Mouse (Mus musculus): ENCODE data around the gene Apobr. TPM values are rescaled to one million over a fixed set of nuclear protein-coding genes. Genes with fewer than 3 reads are reported as not detected.

The Apobr gene
- polyA plus RNA-seq (2015; fragmentation: Nextera tagmentation; extraction: Ambion mirVana) = 0.22 and 1.3 TPM in 2 replicates

DNA sequence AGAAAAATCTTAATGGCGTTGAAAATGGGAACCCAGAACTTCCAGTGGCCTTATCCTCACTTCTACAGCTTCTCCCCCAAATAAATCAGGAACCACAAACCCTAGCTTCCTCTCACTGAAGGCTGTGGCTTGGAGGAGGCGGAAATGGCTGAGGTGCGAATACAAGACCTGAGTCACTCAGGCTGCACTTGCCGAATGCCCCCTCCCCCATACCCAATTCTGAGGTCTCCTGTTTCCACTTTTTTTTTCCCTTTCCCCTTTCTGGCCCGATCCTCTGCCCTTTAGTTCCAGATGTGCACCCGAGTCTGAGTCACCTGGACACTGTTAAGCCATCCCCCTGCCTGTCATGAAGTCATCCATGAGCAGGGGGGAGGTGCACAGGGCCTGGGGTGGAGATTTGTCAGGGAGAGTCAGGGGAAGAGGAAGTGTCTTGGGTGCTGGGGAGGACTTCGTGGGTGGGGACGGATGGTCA, at the start of gene Apobr:
Gene Apobr (plus strand): TSS at position 437 of the 472 bp plus-strand sequence.
- Histone ChIP-seq H3K27me3 (replicated peaks) (peaks cover 15% of the 10 kb centered on the region; the same call in 1 of the 2 replicates), H3K36me3 (no peaks in the 10 kb centered on the region), H3K27ac (replicated peaks) (0 out of 2 replicates have a peak within 1 kb of the TSS, but pooled peaks have one; percentile 20), H3K4me2 (peak within 1 kb of the TSS; percentile 87), H3K9me3 (replicated peaks) (no peaks in the 10 kb centered on the region), H3K4me3 (replicated peaks) (peak within 1 kb of the TSS; percentile 61), H3K4me1 (peaks cover 38% of the 10 kb centered on the region), H3K9ac (replicated peaks) (no peak within 1 kb of the TSS)
- WGBS = 82% methylated on average over 8 of the region's 8 CpGs
- ATAC-seq (ENCODE audit: low FRiP score) = no peak

DNA sequence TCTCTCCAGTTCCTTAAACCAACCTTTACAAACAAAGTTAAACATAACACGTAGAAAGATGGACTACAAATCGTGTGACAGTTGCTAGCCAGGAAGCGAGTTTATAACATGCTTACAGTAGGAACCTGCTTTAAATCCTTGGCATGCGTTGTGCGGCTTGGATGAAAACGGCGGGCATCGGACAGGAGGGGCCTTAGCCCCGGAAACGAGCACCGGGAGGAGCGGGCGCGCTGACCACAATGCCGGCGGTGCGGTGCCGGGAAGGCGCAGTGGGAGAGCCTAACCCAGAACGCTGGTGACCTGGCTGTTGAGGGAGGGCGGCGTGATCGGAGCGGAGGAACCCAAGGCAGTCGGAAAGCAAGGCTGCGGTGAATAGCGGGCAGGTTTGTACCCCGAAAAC, 49.0 kb upstream of the Apobr start:
- H3K4me1 ChIP-seq = peaks cover 14% of the 10 kb centered on the region
- H3K4me3 ChIP-seq (replicated peaks) = peak overlapping the region; percentile 47
- H3K27ac ChIP-seq (replicated peaks) = no peak overlapping the region
- H3K9me3 ChIP-seq (replicated peaks) = no peaks in the 10 kb centered on the region
- ATAC-seq (ENCODE audit: low FRiP score) = no peak
- H3K27me3 ChIP-seq (replicated peaks) = peaks cover 9% of the 10 kb centered on the region
- peak overlapping the region; percentile 60 for H3K9ac ChIP-seq (replicated peaks)
- WGBS = 2% methylated on average over 28 of the region's 28 CpGs
- peak overlapping the region; percentile 93 for H3K4me2 ChIP-seq
- H3K36me3 ChIP-seq = no peaks in the 10 kb centered on the region

DNA sequence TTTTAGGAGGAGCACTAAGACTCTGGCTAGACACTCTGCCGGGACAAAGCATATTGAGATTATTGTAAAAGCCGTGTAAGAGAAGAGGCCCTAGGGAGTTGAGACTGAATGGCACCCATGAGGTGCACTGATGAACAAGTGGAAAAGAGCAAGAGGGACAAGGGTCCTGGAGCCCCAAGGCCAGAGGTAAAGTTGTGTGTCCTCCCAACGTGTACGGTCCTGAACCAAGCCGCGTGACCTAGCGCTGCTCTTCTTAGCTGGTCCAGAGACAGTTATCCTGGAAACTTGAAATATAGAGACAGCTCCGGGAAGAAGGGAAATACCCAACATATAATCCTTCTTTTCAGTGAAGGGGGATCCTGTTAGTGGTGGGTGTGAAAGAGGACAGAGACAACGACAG, 48.3 kb upstream of the Apobr start:
- Histone ChIP-seq H3K4me3 (replicated peaks) (peak overlapping the region; percentile 47), H3K36me3 (no peaks in the 10 kb centered on the region), H3K27ac (replicated peaks) (no peak overlapping the region), H3K27me3 (replicated peaks) (peaks cover 9% of the 10 kb centered on the region), H3K9me3 (replicated peaks) (no peaks in the 10 kb centered on the region), H3K4me1 (peaks cover 14% of the 10 kb centered on the region), H3K4me2 (peak overlapping the region; percentile 93), H3K9ac (replicated peaks) (peak overlapping the region; percentile 60)
- 63% methylated on average over 9 of the region's 9 CpGs for WGBS
- ATAC-seq (ENCODE audit: low FRiP score) = no peak

DNA sequence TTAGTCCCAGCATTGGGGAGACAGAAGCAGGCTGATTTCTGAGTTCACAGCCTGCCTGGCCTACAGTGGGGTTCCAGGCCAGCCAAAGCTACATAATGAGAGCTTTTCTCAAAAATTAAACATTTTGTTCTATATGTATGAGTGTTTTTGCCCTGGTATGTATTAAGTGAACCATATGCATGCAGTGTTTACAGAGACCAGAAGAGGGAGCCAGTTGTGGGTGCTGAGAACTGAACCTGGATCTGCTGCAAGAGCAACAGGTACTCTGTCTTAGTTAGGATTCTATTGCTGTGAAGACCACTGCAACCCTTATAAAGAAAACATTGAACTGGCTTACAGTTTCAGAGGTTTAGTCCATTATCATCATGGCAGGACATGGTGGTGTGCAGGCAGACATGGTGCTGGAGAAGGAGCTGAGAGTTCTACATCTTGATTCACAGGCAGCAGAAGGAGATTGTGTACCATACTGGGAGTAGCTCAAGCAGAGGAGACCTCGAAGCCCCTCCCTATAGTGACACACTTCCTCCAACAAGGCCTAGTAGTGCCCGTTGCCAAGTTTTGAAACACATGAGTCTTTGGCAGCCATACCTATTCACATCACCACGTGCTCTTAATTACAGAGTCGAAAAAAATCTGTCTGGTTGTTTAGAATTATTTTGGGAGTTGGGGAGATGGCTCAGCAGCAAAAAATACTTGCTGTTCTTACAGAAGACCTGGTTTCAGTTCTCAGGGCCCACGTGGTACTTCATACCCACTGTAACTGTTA, 46.7 kb upstream of the Apobr start:
- no peak for ATAC-seq (ENCODE audit: low FRiP score)

DNA sequence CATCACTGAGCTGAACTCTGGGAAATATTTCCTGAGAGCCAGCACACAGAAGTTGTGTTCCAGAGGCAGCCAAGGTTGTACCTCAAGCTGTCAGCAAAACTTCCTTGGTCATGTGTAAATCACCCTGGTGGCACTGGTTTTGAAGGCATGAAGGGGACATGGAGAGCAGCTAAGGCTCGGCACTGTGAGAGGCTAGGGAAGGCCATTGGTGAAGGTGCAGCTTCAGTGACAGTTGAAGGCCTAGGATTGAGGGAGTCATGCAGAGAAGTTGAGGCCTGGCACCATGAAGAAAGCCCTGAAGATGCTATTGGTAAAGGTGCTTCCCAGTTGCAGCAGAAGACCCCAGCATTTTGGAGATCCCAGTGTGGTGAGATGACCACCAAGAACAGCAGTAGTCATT, 43.1 kb upstream of the Apobr start:
- H3K4me2 ChIP-seq = no peak overlapping the region
- H3K36me3 ChIP-seq = peaks cover 23% of the 10 kb centered on the region
- peaks cover 6% of the 10 kb centered on the region for H3K27me3 ChIP-seq (replicated peaks)
- no peak overlapping the region for H3K27ac ChIP-seq (replicated peaks)
- H3K9me3 ChIP-seq (replicated peaks) = no peaks in the 10 kb centered on the region
- ATAC-seq (ENCODE audit: low FRiP score) = no peak
- H3K4me1 ChIP-seq = peaks cover 2% of the 10 kb centered on the region; the same call in 1 of the 2 replicates
- WGBS = 95% methylated on average over 1 of the region's 1 CpGs
- H3K9ac ChIP-seq (replicated peaks) = no peak overlapping the region
- H3K4me3 ChIP-seq (replicated peaks) = no peak overlapping the region

More for the DNA sequence above, 46.7 kb upstream of the Apobr start:
- H3K4me3 ChIP-seq (replicated peaks) = no peak overlapping the region
- peaks cover 9% of the 10 kb centered on the region for H3K27me3 ChIP-seq (replicated peaks)
- H3K4me2 ChIP-seq = no peak overlapping the region
- H3K36me3 ChIP-seq = no peaks in the 10 kb centered on the region
- 77% methylated on average over 5 of the region's 5 CpGs for WGBS
- no peak overlapping the region for H3K9ac ChIP-seq (replicated peaks)
- no peak overlapping the region for H3K27ac ChIP-seq (replicated peaks)
- H3K4me1 ChIP-seq = peaks cover 14% of the 10 kb centered on the region
- no peaks in the 10 kb centered on the region for H3K9me3 ChIP-seq (replicated peaks)

DNA sequence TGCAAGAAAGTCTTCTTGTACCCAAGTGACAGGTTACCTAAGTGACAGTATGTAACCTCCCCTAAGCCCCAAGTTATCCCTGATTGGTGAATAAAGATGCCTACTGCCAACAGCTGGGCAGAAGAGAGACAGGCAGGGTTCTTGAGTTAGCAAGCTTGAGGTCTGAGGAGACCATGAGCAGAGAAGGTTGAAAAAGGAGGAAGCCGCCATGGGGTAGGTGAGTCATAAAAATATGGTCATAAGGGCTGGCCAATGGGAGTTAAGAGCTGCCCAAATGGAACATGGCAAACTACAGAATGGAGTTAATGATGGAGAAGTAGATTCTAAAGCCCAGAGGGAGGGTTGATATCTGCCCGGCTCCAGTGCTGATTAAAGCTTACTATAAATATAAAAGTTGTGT, 39.1 kb upstream of the Apobr start:
- H3K9me3 ChIP-seq (replicated peaks) = no peaks in the 10 kb centered on the region
- H3K9ac ChIP-seq (replicated peaks) = no peak overlapping the region
- ATAC-seq (ENCODE audit: low FRiP score) = no peak
- no peaks in the 10 kb centered on the region for H3K27me3 ChIP-seq (replicated peaks)
- no peak overlapping the region for H3K4me2 ChIP-seq
- no peaks in the 10 kb centered on the region for H3K4me1 ChIP-seq
- H3K27ac ChIP-seq (replicated peaks) = no peak overlapping the region
- H3K36me3 ChIP-seq = peaks cover 62% of the 10 kb centered on the region
- 98% methylated on average over 2 of the region's 2 CpGs for WGBS
- no peak overlapping the region for H3K4me3 ChIP-seq (replicated peaks)

DNA sequence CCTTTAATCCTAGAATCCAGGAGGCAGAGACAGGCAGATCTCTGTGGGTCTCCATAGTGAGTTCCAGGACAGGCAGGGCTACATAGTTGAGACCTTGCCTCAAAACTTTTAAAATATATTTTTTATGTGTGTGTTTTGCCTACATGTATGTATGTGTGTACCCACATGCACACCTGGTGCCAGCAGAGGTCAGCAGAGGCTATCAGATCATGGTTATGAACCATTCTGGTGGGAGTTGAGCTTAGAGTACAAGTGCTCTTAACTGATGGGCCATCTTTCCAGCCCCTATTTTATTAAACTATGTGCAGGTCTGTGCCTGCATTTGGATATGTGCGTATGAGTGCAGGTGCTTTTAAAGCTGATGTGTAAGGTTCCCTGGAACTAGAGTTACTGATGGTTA, 29.9 kb upstream of the Apobr start:
- Histone ChIP-seq H3K4me3 (replicated peaks) (no peak overlapping the region), H3K9me3 (replicated peaks) (no peaks in the 10 kb centered on the region), H3K9ac (replicated peaks) (no peak overlapping the region), H3K4me2 (no peak overlapping the region), H3K27ac (replicated peaks) (no peak overlapping the region), H3K27me3 (replicated peaks) (no peaks in the 10 kb centered on the region), H3K36me3 (peaks cover 93% of the 10 kb centered on the region), H3K4me1 (no peaks in the 10 kb centered on the region)
- WGBS = 98% methylated on average over 1 of the region's 1 CpGs
- ATAC-seq (ENCODE audit: low FRiP score) = no peak

DNA sequence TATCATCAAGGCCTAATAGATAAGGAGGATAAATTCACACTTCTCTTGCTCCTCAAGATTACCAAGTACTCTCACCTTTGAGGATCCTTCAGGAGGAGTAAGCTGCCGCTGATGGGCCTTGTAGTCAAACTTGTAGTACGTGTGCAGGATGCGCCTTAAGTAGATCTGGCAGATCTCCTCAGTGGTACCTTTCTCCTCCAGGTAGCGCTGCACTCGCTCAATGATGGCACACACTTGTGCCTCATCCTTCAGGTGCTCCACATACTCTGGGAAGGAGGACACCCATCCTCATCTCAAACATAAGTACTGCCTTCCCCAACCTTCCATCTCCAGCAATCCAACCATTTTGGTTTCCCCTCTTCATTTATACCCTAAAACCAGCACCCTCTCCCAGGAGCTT, 28.1 kb upstream of the Apobr start:
- Histone ChIP-seq H3K27ac (replicated peaks) (no peak overlapping the region), H3K36me3 (peaks cover 92% of the 10 kb centered on the region), H3K4me3 (replicated peaks) (no peak overlapping the region), H3K27me3 (replicated peaks) (no peaks in the 10 kb centered on the region), H3K4me2 (no peak overlapping the region), H3K4me1 (no peaks in the 10 kb centered on the region), H3K9me3 (replicated peaks) (no peaks in the 10 kb centered on the region), H3K9ac (replicated peaks) (no peak overlapping the region)
- ATAC-seq (ENCODE audit: low FRiP score) = no peak
- WGBS = 92% methylated on average over 5 of the region's 5 CpGs

DNA sequence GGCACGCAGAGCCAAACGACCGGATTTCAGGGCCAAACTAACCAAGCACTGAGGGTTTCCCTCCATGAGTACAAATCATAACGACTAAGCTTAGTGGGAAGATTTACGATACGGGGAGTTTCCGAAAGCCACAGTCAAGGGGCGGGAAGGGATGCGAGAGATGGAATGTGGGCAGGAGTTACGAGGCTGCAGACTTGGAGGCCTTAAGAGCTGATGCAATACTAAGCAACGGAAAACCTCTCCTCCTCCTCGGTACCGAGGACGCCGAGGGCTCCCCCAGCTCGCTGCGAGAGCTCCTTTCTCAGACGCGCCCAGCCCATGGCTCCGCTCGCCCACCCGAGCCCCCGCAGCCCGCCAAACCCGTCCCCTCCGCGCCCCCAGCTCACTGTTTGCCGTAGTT, 19.0 kb upstream of the Apobr start:
- Histone ChIP-seq H3K9ac (replicated peaks) (peak overlapping the region; percentile 78), H3K9me3 (replicated peaks) (no peaks in the 10 kb centered on the region), H3K4me3 (replicated peaks) (peak overlapping the region; percentile 96), H3K4me2 (peak overlapping the region; percentile 80), H3K27me3 (replicated peaks) (no peaks in the 10 kb centered on the region), H3K27ac (replicated peaks) (peak overlapping the region; percentile 79), H3K4me1 (peaks cover 9% of the 10 kb centered on the region), H3K36me3 (peaks cover 40% of the 10 kb centered on the region)
- ATAC-seq (ENCODE audit: low FRiP score) = peak; percentile 50; the same call in 1 of the 2 replicates
- 3% methylated on average over 24 of the region's 28 CpGs for WGBS

DNA sequence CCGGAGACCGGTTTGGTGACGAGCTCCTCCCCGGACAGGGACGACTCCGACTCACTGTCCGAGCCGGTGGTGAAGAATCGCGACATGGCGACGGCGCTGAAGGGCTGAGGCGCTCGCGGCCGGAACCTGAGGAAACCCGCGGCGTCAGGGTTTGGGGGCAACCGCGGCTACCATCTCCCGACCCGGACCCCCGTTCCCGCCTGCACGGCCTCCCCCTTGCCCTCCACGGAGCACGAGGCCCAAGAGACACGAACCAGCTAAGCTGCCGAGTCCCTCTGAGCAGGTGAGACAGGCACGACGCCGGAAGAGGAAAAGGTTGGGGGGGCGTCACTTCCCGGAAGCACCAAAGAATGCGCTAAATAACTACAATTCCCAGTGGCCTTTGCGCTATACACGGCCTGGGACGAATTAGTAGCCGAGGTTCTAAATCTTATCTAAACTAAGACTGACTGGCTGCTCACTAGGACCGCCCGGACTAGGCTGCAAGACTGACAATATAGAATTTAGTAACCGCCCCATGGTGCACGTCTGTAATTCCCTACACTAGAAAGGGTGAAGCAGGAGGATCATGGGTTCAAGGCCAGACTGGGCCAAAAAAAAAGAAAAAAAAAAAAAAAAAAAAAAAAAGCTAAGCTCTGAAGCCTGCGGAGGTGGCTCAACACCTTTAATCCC, 18.5 kb upstream of the Apobr start, which contains the start of gene Eif3c:
Gene Eif3c (minus strand): TSS at position 318 of the 672 bp plus-strand sequence.
- Histone ChIP-seq H3K4me2 (peak within 1 kb of the TSS; percentile 80), H3K27ac (replicated peaks) (peak within 1 kb of the TSS; percentile 79), H3K4me3 (replicated peaks) (peak within 1 kb of the TSS; percentile 96), H3K9me3 (replicated peaks) (no peaks in the 10 kb centered on the region), H3K27me3 (replicated peaks) (no peaks in the 10 kb centered on the region), H3K36me3 (peaks cover 35% of the 10 kb centered on the region), H3K9ac (replicated peaks) (peak within 1 kb of the TSS; percentile 78), H3K4me1 (peaks cover 9% of the 10 kb centered on the region)
- WGBS = under 1% methylated on average over 46 of the region's 46 CpGs
- ATAC-seq (ENCODE audit: low FRiP score) = peak; percentile 94

DNA sequence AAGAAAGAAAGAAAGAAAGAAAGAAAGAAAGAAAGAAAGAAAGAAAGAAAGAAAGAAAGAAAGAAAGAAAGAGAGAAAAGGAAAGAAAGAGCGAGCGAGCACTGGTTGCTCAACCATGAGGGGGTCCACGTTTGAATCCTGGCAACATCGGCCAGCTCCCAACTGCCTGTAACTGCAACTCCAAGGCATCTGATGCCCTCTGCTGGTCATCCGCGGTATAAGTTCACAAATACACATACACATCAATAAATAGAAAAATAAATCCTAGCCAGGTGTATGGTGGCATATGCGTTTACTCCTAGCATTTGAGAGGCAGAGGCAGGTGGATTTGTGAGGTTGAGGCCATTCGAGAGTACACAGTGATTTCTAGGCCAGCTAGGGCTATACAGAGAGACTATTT, 7.8 kb upstream of the Apobr start:
- no peaks in the 10 kb centered on the region for H3K9me3 ChIP-seq (replicated peaks)
- WGBS = 53% methylated on average over 8 of the region's 8 CpGs
- H3K9ac ChIP-seq (replicated peaks) = no peak overlapping the region
- H3K4me3 ChIP-seq (replicated peaks) = no peak overlapping the region
- no peaks in the 10 kb centered on the region for H3K27me3 ChIP-seq (replicated peaks)
- H3K27ac ChIP-seq (replicated peaks) = no peak overlapping the region
- H3K36me3 ChIP-seq = peaks cover 40% of the 10 kb centered on the region
- peaks cover 15% of the 10 kb centered on the region for H3K4me1 ChIP-seq
- ATAC-seq (ENCODE audit: low FRiP score) = no peak
- no peak overlapping the region for H3K4me2 ChIP-seq

DNA sequence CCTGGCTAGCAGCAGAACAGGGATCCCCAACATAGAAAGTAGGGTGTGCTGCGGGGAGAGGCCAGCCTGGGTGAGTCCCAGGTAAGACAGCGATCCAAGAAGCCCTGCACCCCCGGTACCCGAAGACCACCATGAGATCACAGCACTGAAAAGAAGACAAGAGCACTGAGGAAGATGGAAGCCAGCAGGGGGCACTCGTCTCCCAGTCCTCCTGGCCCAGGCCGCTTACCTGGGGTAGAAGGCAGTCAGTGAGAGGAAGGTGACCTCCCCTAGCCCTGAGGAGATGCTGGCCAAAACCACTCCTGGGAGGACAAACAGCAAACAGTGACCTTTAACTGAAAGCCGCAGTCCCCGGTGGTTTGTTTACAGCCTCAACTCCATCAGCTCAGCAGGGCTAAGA, 5.6 kb upstream of the Apobr start:
- H3K27me3 ChIP-seq (replicated peaks) = no peaks in the 10 kb centered on the region
- no peaks in the 10 kb centered on the region for H3K9me3 ChIP-seq (replicated peaks)
- ATAC-seq (ENCODE audit: low FRiP score) = no peak
- peaks cover 31% of the 10 kb centered on the region for H3K4me1 ChIP-seq
- no peak overlapping the region for H3K4me3 ChIP-seq (replicated peaks)
- no peak overlapping the region for H3K9ac ChIP-seq (replicated peaks)
- H3K36me3 ChIP-seq = peaks cover 31% of the 10 kb centered on the region
- 58% methylated on average over 8 of the region's 8 CpGs for WGBS
- no peak overlapping the region for H3K27ac ChIP-seq (replicated peaks)
- no peak overlapping the region for H3K4me2 ChIP-seq
